Mouse (Mus musculus): ENCODE results near the gene Ikzf2. TPM values are rescaled to one million over a fixed set of nuclear protein-coding genes. Genes with fewer than 3 reads are reported as not detected.

Gene Ikzf2
- polyA plus RNA-seq, 1 experiment from 2014 or later = 6.4 TPM

DNA sequence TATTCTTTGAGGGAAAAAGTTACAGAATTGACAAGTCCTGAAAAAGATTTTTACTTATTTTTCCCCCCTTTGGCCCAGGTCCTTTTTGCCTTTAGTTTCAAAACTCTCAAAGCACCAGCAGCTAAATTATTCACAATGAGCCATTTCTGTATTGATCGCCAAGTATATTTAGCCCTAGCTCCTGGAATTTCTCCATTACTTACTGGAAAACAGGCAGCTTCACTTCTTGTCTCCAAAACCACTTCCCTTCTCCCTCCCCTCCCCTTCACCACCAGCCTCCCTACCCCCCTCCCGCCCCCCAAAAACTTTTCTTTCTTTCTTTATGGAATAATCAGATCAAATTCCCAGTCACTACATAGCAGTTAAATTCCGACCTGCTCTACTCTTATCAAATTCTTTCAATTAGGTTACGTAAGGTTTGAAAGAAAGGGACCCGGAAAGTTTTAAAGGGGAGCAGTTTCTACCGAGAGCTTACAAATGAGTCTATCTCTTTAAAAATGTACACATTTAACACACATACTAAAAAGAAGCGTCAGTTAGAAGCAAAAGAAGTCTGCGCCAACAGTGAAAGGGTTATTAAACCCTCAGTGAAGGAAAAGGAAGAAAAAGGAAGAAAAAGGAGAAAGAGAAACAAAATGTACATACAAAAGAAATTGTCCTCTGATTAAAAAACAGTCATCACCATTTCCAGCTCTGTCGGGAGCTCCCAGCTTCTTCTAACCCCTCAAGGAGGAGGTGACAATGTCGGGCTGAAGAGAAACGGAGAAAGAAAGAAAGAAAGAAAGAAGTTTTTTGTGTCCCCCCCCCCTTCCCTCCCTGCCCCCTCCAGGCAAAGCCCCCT lies 1.8 kb downstream of the Ikzf2 start:
- Histone ChIP-seq H3K4me3 (peak overlapping the region; percentile 81), H3K4me1 (peaks cover 35% of the 10 kb centered on the region), H3K9me3 (no peaks in the 10 kb centered on the region), H3K36me3 (replicated peaks) (no peaks in the 10 kb centered on the region), H3K27me3 (ENCODE audit: poor library complexity, severe bottlenecking) (no peaks in the 10 kb centered on the region), H3K27ac (peak overlapping the region; percentile 84)
- WGBS = under 1% methylated on average over 11 of the region's 11 CpGs
- no peak for DNase-seq (ENCODE audit: extremely low spot score, low spot score)

DNA sequence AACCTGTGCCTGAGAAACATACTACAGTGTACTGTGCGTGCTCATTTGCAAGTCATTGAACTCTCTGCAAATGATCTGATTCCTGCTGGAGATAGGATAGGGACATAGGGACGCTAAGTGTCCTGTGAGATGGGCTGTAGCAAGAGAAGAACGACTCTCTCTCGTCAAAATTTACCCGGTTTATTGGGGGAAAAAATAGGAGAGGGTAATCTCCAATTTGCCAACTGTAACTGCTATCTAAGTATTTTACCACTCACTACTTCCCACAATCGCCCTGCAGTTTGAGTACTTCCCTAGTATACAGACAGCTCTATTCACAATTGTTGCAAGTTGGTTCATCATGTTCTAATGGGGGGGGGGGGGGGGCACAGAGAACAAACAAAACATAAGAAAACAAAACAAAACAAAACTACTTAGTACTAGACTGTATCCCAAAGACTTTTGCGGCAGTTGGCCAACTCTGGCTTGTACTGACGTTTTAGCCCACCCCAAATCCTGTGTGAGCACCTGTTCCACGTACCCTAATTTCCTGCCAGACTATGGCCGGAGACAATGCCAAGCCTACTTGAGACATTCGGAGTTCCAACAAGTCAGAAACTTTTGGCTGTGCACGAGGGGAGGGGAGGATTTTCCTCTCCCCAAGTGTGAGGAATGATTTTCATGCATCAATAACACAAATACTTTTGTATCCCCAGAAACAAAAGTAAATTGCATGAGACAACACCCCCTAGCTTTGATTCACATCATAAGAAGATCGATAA lies 2.6 kb downstream of the Ikzf2 start:
- Histone ChIP-seq H3K4me1 (peaks cover 35% of the 10 kb centered on the region), H3K27me3 (ENCODE audit: poor library complexity, severe bottlenecking) (no peaks in the 10 kb centered on the region), H3K9me3 (no peaks in the 10 kb centered on the region), H3K27ac (peak overlapping the region; percentile 84; the same call in 1 of the 2 replicates), H3K36me3 (replicated peaks) (no peaks in the 10 kb centered on the region), H3K4me3 (peak overlapping the region; percentile 81)
- no peak for DNase-seq (ENCODE audit: extremely low spot score, low spot score)
- WGBS = 32% methylated on average over 13 of the region's 13 CpGs

DNA sequence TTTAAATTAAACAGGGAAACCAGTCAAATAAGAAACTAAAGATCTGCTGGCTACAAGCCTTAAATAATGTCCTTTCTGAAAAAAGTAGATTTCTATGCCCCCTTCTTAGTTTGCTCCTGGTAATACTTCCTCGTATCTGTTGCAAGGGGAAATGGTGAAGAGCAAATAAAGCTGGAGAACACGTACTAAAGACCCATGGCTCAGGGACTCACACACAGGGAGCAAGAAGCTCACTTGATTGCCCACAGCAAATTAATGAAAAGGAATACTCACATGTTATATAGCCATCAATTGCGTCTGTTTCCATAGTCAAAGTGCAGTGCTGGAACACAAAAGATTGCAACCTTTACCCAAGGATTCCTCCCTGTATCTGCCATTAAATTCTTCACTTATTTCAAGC lies 3.2 kb downstream of the Ikzf2 start:
- 69% methylated on average over 3 of the region's 3 CpGs for WGBS
- peaks cover 33% of the 10 kb centered on the region for H3K4me1 ChIP-seq
- H3K4me3 ChIP-seq = peak overlapping the region; percentile 81; the same call in 1 of the 2 replicates
- no peaks in the 10 kb centered on the region for H3K9me3 ChIP-seq
- H3K36me3 ChIP-seq (replicated peaks) = no peaks in the 10 kb centered on the region
- no peak for DNase-seq (ENCODE audit: extremely low spot score, low spot score)
- no peak overlapping the region for H3K27ac ChIP-seq
- H3K27me3 ChIP-seq (ENCODE audit: poor library complexity, severe bottlenecking) = no peaks in the 10 kb centered on the region

DNA sequence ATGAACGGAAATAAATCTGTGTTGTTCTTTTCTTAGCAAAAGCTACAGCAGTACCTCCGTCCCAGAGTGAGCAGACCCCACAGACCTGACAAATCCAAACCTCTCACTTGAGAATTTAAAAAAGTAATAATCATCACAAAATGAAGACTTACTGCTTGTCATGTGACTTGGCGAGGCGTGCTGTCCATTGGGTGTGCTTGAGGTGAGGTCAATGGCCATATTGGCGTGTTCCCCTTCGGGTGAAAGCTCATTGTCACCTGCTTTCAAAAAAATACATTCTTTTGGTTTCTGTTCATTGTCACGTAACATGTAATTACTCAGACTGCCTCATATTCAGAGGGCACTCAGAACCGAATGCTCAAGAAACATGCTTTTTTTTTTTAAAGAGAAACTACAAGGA lies 4.0 kb downstream of the Ikzf2 start:
- H3K4me3 ChIP-seq = no peak overlapping the region
- H3K27me3 ChIP-seq (ENCODE audit: poor library complexity, severe bottlenecking) = no peaks in the 10 kb centered on the region
- peaks cover 25% of the 10 kb centered on the region for H3K4me1 ChIP-seq
- no peak for DNase-seq (ENCODE audit: extremely low spot score, low spot score)
- no peaks in the 10 kb centered on the region for H3K36me3 ChIP-seq (replicated peaks)
- no peaks in the 10 kb centered on the region for H3K9me3 ChIP-seq
- WGBS = 84% methylated on average over 8 of the region's 8 CpGs
- no peak overlapping the region for H3K27ac ChIP-seq

DNA sequence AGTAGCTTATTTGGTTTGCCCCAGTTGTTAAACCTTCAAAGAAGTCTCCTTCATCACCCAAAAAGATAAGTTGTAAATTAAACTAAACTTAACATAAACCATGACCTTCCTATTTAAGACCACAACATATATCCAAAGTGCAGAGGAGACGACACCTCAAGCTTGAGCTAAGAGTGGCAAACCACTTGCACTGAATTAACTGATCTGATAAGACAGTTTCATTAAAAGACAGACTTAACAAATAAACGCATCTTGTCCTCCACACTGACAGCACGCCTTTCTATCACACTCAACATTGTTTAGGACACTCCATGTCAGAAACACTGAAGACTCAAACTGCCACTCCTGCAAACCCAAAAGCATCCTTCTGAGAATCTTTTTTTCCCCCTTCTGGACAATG lies 4.8 kb downstream of the Ikzf2 start:
- H3K27me3 ChIP-seq (ENCODE audit: poor library complexity, severe bottlenecking) = no peaks in the 10 kb centered on the region
- H3K4me3 ChIP-seq = no peak overlapping the region
- H3K9me3 ChIP-seq = no peaks in the 10 kb centered on the region
- H3K36me3 ChIP-seq (replicated peaks) = no peaks in the 10 kb centered on the region
- 86% methylated on average over 3 of the region's 3 CpGs for WGBS
- H3K4me1 ChIP-seq = peaks cover 23% of the 10 kb centered on the region
- no peak overlapping the region for H3K27ac ChIP-seq
- no peak for DNase-seq (ENCODE audit: extremely low spot score, low spot score)

DNA sequence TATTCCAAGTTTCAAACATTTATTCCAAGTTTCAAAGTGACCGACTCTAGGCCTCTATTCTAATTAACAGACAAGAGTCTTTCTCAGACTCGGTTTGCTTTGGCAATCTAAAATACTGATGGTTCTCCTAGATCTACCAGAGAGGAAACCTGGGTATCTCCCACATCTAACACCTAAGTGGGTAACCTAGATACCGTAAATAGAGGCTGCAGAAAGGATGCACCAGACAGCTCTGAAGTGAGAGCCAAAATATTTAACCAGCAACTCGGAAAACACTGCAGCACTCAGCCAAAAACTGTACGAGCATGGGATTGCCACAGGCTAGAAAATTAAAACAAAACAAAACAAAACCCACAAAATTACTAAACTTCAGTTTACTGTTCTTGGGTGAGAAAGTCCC lies 6.0 kb downstream of the Ikzf2 start:
- no peaks in the 10 kb centered on the region for H3K9me3 ChIP-seq
- no peak for DNase-seq (ENCODE audit: extremely low spot score, low spot score)
- no peaks in the 10 kb centered on the region for H3K27me3 ChIP-seq (ENCODE audit: poor library complexity, severe bottlenecking)
- no peaks in the 10 kb centered on the region for H3K36me3 ChIP-seq (replicated peaks)
- WGBS = 80% methylated on average over 5 of the region's 5 CpGs
- no peak overlapping the region for H3K27ac ChIP-seq
- H3K4me3 ChIP-seq = no peak overlapping the region
- H3K4me1 ChIP-seq = peaks cover 17% of the 10 kb centered on the region

DNA sequence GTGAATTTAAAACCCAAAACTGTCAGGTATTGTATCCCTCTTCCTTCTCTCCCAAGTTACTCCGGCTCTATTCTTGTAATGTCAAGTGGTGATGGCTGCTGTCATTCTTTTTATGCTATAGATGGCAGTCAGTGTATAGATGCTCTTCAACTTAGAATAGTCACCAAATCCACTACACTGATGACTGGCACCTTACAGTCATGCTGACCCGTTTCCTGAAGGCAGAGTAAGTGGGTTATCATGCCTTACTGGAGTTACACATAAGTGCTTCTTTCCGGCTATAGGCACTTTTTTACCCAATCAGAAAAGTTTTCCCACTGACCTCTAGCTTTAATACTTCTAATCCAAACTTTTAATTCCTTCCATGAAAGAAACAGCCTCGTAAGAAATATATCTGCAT lies 6.5 kb downstream of the Ikzf2 start:
- WGBS = 91% methylated on average over 4 of the region's 4 CpGs

DNA sequence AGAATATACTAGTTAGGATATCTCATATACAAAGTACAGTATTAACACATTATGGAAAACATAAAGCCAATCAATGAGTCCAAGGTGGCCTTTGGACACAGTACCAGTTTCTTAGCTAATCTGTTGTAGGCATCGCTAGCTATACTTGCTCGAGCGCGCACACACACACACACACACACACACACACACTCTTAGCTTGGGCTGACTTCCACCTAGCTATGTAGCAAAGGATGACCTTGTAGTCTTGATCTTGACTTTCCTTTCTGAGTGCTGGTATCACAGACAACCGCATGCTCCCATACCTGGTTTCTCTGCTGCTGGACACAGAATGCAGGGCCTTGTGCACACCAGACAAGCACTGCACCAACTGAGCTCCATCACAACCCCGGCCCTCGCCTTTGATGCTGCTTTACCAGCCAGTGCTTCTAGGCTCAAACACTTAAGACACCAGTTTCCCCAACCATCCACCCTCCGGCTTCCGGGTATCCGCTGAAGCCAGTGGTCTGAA lies 17.1 kb downstream of the Ikzf2 start:
- no peak for DNase-seq (ENCODE audit: extremely low spot score, low spot score)
- Histone ChIP-seq H3K4me3 (no peak overlapping the region), H3K36me3 (replicated peaks) (no peaks in the 10 kb centered on the region), H3K27me3 (ENCODE audit: poor library complexity, severe bottlenecking) (no peaks in the 10 kb centered on the region), H3K9me3 (no peaks in the 10 kb centered on the region), H3K4me1 (0 out of 2 replicates have a peak, but pooled peaks cover 4% of the 10 kb centered on the region), H3K27ac (no peak overlapping the region)
- WGBS = 93% methylated on average over 10 of the region's 10 CpGs

More for the DNA sequence above, 6.5 kb downstream of the Ikzf2 start:
- H3K27ac ChIP-seq = no peak overlapping the region
- no peaks in the 10 kb centered on the region for H3K27me3 ChIP-seq (ENCODE audit: poor library complexity, severe bottlenecking)
- H3K4me1 ChIP-seq = peaks cover 17% of the 10 kb centered on the region
- DNase-seq (ENCODE audit: extremely low spot score, low spot score) = no peak
- no peak overlapping the region for H3K4me3 ChIP-seq
- H3K36me3 ChIP-seq (replicated peaks) = no peaks in the 10 kb centered on the region
- no peaks in the 10 kb centered on the region for H3K9me3 ChIP-seq

DNA sequence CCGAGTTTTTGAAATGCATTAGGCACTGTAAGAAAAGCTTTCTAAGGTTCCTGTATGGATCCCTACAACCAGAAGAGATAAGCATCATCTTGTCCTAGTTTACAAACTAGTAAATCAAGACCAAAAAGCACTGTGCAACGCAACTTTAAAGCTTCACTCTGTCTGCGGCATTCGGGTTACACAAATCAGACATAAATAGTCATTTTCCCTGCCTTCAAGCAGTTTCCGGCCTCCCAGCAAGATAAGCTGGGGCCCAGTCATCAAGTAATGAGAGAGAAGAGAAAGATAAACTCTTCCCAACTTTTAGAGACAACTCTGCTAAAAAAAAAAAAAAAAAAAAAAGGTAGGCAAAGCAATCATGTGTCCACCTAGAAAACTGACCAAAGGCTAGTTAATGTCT lies 19.6 kb downstream of the Ikzf2 start:
- DNase-seq (ENCODE audit: extremely low spot score, low spot score) = no peak
- Histone ChIP-seq H3K36me3 (replicated peaks) (no peaks in the 10 kb centered on the region), H3K9me3 (no peaks in the 10 kb centered on the region), H3K4me1 (peaks cover 8% of the 10 kb centered on the region), H3K27ac (no peak overlapping the region), H3K27me3 (ENCODE audit: poor library complexity, severe bottlenecking) (no peaks in the 10 kb centered on the region), H3K4me3 (no peak overlapping the region)
- WGBS = 89% methylated on average over 5 of the region's 5 CpGs

DNA sequence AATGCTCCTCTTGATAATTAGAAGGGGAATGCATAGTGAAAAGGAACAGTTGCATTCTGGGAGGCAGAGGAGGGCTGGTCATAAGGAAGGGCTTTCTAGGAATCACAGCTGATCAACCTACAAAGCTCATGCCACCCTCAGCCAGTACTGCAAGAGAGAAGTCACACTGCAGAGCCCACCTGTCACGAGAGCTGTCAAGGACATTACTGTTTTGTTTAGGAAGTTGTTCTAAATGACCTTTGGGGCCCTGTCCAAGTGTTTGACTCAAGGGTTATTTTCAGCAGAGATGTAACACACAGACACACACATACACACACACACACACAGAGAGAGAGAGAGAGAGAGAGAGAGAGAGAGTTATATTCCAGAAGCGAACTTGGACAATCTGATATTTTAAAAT lies 27.3 kb downstream of the Ikzf2 start:
- Histone ChIP-seq H3K27ac (no peak overlapping the region), H3K4me3 (no peak overlapping the region), H3K4me1 (peaks cover 30% of the 10 kb centered on the region), H3K9me3 (no peaks in the 10 kb centered on the region), H3K36me3 (replicated peaks) (no peaks in the 10 kb centered on the region), H3K27me3 (ENCODE audit: poor library complexity, severe bottlenecking) (no peaks in the 10 kb centered on the region)
- no peak for DNase-seq (ENCODE audit: extremely low spot score, low spot score)
- WGBS = 79% methylated on average over 2 of the region's 2 CpGs

DNA sequence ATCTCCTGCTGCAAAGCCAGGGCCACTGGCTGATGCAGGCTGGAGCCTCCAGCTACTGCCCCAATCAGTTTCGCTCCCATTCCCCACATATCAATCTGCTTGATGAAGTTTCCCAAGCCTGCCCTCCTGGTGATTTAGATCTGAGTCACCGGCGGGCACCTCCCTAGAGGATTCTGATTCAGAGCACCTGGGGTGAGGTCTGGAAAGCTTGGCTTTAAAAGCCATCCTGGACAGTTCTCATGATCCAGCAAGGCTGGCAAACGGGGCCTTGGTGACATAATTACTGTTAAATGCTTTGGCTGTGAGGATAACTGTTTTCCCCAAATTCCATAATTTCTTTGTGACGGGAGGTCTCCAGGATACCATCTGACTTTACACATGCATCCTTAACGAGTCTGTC lies 29.0 kb downstream of the Ikzf2 start:
- peaks cover 27% of the 10 kb centered on the region for H3K4me1 ChIP-seq
- H3K9me3 ChIP-seq = no peaks in the 10 kb centered on the region
- no peak overlapping the region for H3K4me3 ChIP-seq
- H3K27ac ChIP-seq = no peak overlapping the region
- no peak for DNase-seq (ENCODE audit: extremely low spot score, low spot score)
- WGBS = 39% methylated on average over 6 of the region's 6 CpGs
- no peaks in the 10 kb centered on the region for H3K27me3 ChIP-seq (ENCODE audit: poor library complexity, severe bottlenecking)
- H3K36me3 ChIP-seq (replicated peaks) = no peaks in the 10 kb centered on the region

DNA sequence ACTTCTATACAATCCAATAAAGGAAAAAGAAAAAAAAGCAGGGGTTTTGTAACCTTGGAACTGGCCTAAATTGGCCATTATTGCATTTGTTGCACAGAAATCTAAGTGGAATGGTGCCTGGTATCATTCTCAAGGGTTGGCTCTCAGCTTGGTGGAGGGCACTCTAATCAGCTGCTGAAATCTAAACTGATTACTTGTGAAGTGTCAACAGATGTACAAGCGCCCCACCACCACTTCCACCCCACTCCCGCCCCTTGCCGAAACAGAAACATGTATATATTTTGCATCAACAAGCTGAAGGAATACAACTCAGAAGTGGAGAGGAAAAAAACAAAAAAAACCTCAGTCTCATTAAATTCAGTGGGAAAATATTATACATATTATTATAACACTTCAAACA lies 29.6 kb downstream of the Ikzf2 start:
- Histone ChIP-seq H3K27ac (no peak overlapping the region), H3K4me1 (peaks cover 24% of the 10 kb centered on the region), H3K4me3 (no peak overlapping the region), H3K27me3 (ENCODE audit: poor library complexity, severe bottlenecking) (no peaks in the 10 kb centered on the region), H3K36me3 (replicated peaks) (no peaks in the 10 kb centered on the region), H3K9me3 (no peaks in the 10 kb centered on the region)
- DNase-seq (ENCODE audit: extremely low spot score, low spot score) = no peak
- WGBS = 77% methylated on average over 3 of the region's 3 CpGs

DNA sequence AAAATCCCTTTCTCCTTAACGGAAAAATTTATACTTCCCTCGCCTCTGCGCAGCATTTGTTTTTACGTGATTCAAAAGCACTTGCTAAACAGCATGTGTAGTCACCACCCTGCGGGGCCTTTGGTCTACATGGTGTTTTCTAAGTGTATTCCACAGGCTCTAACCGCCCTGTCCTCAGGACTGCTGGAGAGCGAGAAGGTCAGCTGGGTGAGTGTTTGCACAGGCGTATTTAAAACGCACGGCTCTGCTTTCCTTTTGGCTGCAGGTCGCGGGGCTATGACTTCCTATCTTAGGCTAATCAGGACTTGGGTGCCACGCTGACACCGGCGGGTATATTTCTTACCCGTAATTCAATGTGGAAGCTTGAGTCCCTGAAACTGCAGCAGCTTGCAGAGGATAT lies 30.1 kb downstream of the Ikzf2 start:
- DNase-seq (ENCODE audit: extremely low spot score, low spot score) = no peak
- Histone ChIP-seq H3K9me3 (no peaks in the 10 kb centered on the region), H3K27ac (no peak overlapping the region), H3K27me3 (ENCODE audit: poor library complexity, severe bottlenecking) (no peaks in the 10 kb centered on the region), H3K36me3 (replicated peaks) (no peaks in the 10 kb centered on the region), H3K4me3 (no peak overlapping the region), H3K4me1 (peaks cover 24% of the 10 kb centered on the region)
- WGBS = 44% methylated on average over 16 of the region's 16 CpGs

Data from forebrain, embryonic 10.5 days (tissue).